9 mouse cellular contexts compared by ENCODE assay signal in genomic region chr5:30886209-30886608, GRCm38 (mm10). TPM values are rescaled to one million over a fixed set of nuclear protein-coding genes. Genes with fewer than 3 reads are reported as not detected.
A peak's percentile ranks its signal among the peaks of the same experiment; 100 is the strongest.
DNase-seq lines count a peak whose midpoint lies in the region; ATAC-seq and TF ChIP-seq lines count a peak whose summit lies in the region.
"Had no signal": no experiment of that assay in that cellular context is flagged by ENCODE, and none has a peak within 500 bp of the region (broad histone marks: within the 10 kb centered on the region; RNA-seq: fewer than 3 reads in every experiment).

No protein-coding gene starts in this region.

- H3K9me3 ChIP-seq in heart, embryonic 11.5 days (replicated peaks; ENCODE audit: control insufficient read depth, low read length), result no peaks in the 10 kb centered on the region
- H3K9me3 ChIP-seq in lung, postnatal 0 days (ENCODE audit: low read length), result no peaks in the 10 kb centered on the region
- H3K9me3 ChIP-seq in intestine, embryonic 16.5 days (ENCODE audit: control insufficient read depth, low read length), result no peaks in the 10 kb centered on the region
- H3K9me3 ChIP-seq in neural tube, embryonic 13.5 days, result no peaks in the 10 kb centered on the region

- no peak overlapping the region for H3K9ac ChIP-seq in heart, embryonic 11.5 days (ENCODE audit: low read depth, low read length)
- no peak overlapping the region for H3K9ac ChIP-seq in lung, postnatal 0 days (replicated peaks; ENCODE audit: low read depth)
- no peak overlapping the region for H3K9ac ChIP-seq in intestine, embryonic 16.5 days (ENCODE audit: low read depth, low read length)
- H3K9ac ChIP-seq in neural tube, embryonic 13.5 days, result no peak overlapping the region

- no peak for TF ChIP-seq POLR2A in lung, adult 2 months (IDR thresholded peaks at IDR 0.05; ENCODE audit: borderline replicate concordance, extremely low read depth, low read depth, low read length)

- no peaks in the 10 kb centered on the region for H3K27me3 ChIP-seq in heart, embryonic 11.5 days (ENCODE audit: control insufficient read depth, insufficient read depth, low read length)
- no peaks in the 10 kb centered on the region for H3K27me3 ChIP-seq in lung, postnatal 0 days (replicated peaks; ENCODE audit: insufficient read depth, low read length)
- no peaks in the 10 kb centered on the region for H3K27me3 ChIP-seq in intestine, embryonic 16.5 days (replicated peaks; ENCODE audit: control insufficient read depth, insufficient read depth, low read length)
- no peaks in the 10 kb centered on the region for H3K27me3 ChIP-seq in neural tube, embryonic 13.5 days

- no peaks in the 10 kb centered on the region; the same call in 1 of the 2 replicates for H3K36me3 ChIP-seq in heart, embryonic 11.5 days (ENCODE audit: control insufficient read depth, insufficient read depth, low read length)
- no peaks in the 10 kb centered on the region for H3K36me3 ChIP-seq in lung, postnatal 0 days (ENCODE audit: insufficient read depth, low read length)
- no peaks in the 10 kb centered on the region for H3K36me3 ChIP-seq in intestine, embryonic 16.5 days (ENCODE audit: control insufficient read depth, insufficient read depth, low read length)
- peaks cover 7% of the 10 kb centered on the region for H3K36me3 ChIP-seq in neural tube, embryonic 13.5 days

- DNase-seq in heart, postnatal 10 days, result no peak
- DNase-seq in lung, postnatal 0 days (ENCODE audit: low spot score), result peak; percentile 25
- no peak for DNase-seq in lung, adult 2 months
- DNase-seq in gastrocnemius, adult 18-20 months (ENCODE audit: low spot score), result no peak
- no peak for DNase-seq in left cerebral cortex, adult 2 months (ENCODE audit: extremely low spot score in 1 of 2, low spot score in 2 of 2)
- DNase-seq: embryo, embryonic 11 days had no signal

- no peak overlapping the region; the same call in 1 of the 2 replicates for H3K4me3 ChIP-seq in heart, embryonic 11.5 days (ENCODE audit: low read depth, low read length)
- no peak overlapping the region for H3K4me3 ChIP-seq in lung, postnatal 0 days (ENCODE audit: low read depth, low read length)
- H3K4me3 ChIP-seq in lung, adult 2 months (replicated peaks; ENCODE audit: extremely low read depth, low read depth, low read length), result no peak overlapping the region
- H3K4me3 ChIP-seq in intestine, embryonic 16.5 days (ENCODE audit: low read length), result no peak overlapping the region
- peak overlapping the region; percentile 84 for H3K4me3 ChIP-seq in neural tube, embryonic 13.5 days
- H3K4me3 ChIP-seq in left cerebral cortex, adult 2 months, result no peak overlapping the region; the same call in 1 of the 2 replicates

- H3K27ac ChIP-seq in heart, embryonic 11.5 days (ENCODE audit: low read depth, low read length), result no peak overlapping the region
- H3K27ac ChIP-seq in lung, postnatal 0 days (ENCODE audit: low read length), result no peak overlapping the region
- no peak overlapping the region for H3K27ac ChIP-seq in intestine, embryonic 16.5 days (ENCODE audit: low read length)
- 0 out of 2 replicates have a peak overlapping the region, but pooled peaks have one; percentile 98 for H3K27ac ChIP-seq in neural tube, embryonic 13.5 days (replicated peaks)
- no peak overlapping the region for H3K27ac ChIP-seq in left cerebral cortex, adult 2 months

- H3K4me2 ChIP-seq in heart, embryonic 11.5 days, result peak overlapping the region; percentile 91
- 0 out of 2 replicates have a peak overlapping the region, but pooled peaks have one; percentile 88 for H3K4me2 ChIP-seq in lung, postnatal 0 days (replicated peaks; ENCODE audit: low read depth, low read length)
- H3K4me2 ChIP-seq in intestine, embryonic 16.5 days (ENCODE audit: low read depth, low read length), result peak overlapping the region; percentile 69; the same call in 1 of the 2 replicates
- peak overlapping the region; percentile 77 for H3K4me2 ChIP-seq in neural tube, embryonic 13.5 days

- intact Hi-C loops in heart, postnatal 10 days (cut with DNase I), result no loop called here
- intact Hi-C loops in left cerebral cortex, adult 2 months (cut with DNase I), result loop anchor here (10.0 kb wide), 1 partner anchor 171 kb away; the partner anchor contains the start of gene Dpysl5

- TF ChIP-seq CTCF in lung, postnatal 0 days (IDR thresholded peaks at IDR 0.05), result no peak
- no peak for TF ChIP-seq CTCF in lung, adult 2 months (IDR thresholded peaks at IDR 0.05; ENCODE audit: insufficient read depth, low read length)
- no peak for TF ChIP-seq CTCF in left cerebral cortex, adult 2 months (IDR thresholded peaks at IDR 0.05)

- WGBS in heart, embryonic 11.5 days (ENCODE audit: insufficient replicate concordance), result 46% methylated on average over 4 of the region's 4 CpGs
- 32% methylated on average over 4 of the region's 4 CpGs for WGBS in lung, postnatal 0 days
- 21% methylated on average over 4 of the region's 4 CpGs for WGBS in lung, adult 2 months
- 45% methylated on average over 4 of the region's 4 CpGs for WGBS in intestine, embryonic 16.5 days
- 56% methylated on average over 4 of the region's 4 CpGs for WGBS in neural tube, embryonic 13.5 days

- peaks cover 10% of the 10 kb centered on the region for H3K4me1 ChIP-seq in heart, embryonic 11.5 days (ENCODE audit: control insufficient read depth, insufficient read depth, low read length)
- H3K4me1 ChIP-seq in lung, postnatal 0 days (ENCODE audit: insufficient read depth, low read depth, low read length), result peaks cover 7% of the 10 kb centered on the region; the same call in 1 of the 2 replicates
- 0 out of 2 replicates have a peak, but pooled peaks cover 2% of the 10 kb centered on the region for H3K4me1 ChIP-seq in lung, adult 2 months (ENCODE audit: control insufficient read depth, insufficient read depth, low read length)
- peaks cover 18% of the 10 kb centered on the region for H3K4me1 ChIP-seq in intestine, embryonic 16.5 days (ENCODE audit: control insufficient read depth, insufficient read depth, low read length)
- H3K4me1 ChIP-seq in neural tube, embryonic 13.5 days (replicated peaks), result peaks cover 25% of the 10 kb centered on the region

- ATAC-seq in heart, embryonic 11.5 days (replicated peaks; ENCODE audit: insufficient number of reproducible peaks, low FRiP score, low TSS enrichment), result no peak
- ATAC-seq in lung, postnatal 0 days, result no peak
- no peak for ATAC-seq in intestine, embryonic 16.5 days
- ATAC-seq in neural tube, embryonic 13.5 days (ENCODE audit: low read depth), result no peak

- no peak for TF ChIP-seq EP300 in lung, postnatal 0 days (IDR thresholded peaks at IDR 0.05)

RNA-seq across cellular contexts. Expression of gene Agbl5, which starts 2.3 kb away (rescaled TPM):
- polyA plus RNA-seq in heart, embryonic 11.5 days (2014; fragmentation: Nextera tagmentation; extraction: Ambion mirVana), result 12.9 and 14.5 TPM in 2 replicates
- 1 to 10 TPM; 9.4 to 9.7 TPM for total RNA-seq in heart, postnatal 10 days (2021)
- 9.9 and 10.2 TPM in 2 replicates for polyA plus RNA-seq in lung, postnatal 0 days (2015; fragmentation: Nextera tagmentation; extraction: Ambion mirVana)
- polyA plus RNA-seq in lung, adult 2 months (2012; rRNA removed), result 19.2 and 20.8 TPM in 2 replicates
- polyA plus RNA-seq in intestine, embryonic 16.5 days (2015; fragmentation: Nextera tagmentation; extraction: Ambion mirVana), result 13.9 and 16.3 TPM in 2 replicates
- polyA plus RNA-seq in neural tube, embryonic 13.5 days (2015; fragmentation: Nextera tagmentation; extraction: Ambion mirVana), result 25.8 and 29.3 TPM in 2 replicates
- 1 to 10 TPM; 2.1 to 3.4 TPM for total RNA-seq in gastrocnemius, adult 18-20 months (2021)
- 10 to 100 TPM; 17.2 to 17.8 TPM for total RNA-seq in left cerebral cortex, adult 2 months (2021)

RNA-seq across cellular contexts. Expression of gene Tmem214, which starts 18.4 kb away (rescaled TPM):
- 47.8 and 48.2 TPM in 2 replicates for polyA plus RNA-seq in heart, embryonic 11.5 days (2014; fragmentation: Nextera tagmentation; extraction: Ambion mirVana)
- 10 to 100 TPM; 48.9 TPM for total RNA-seq in heart, postnatal 10 days (2021)
- polyA plus RNA-seq in lung, postnatal 0 days (2015; fragmentation: Nextera tagmentation; extraction: Ambion mirVana), result 58.2 and 63.8 TPM in 2 replicates
- 85.7 and 86.6 TPM in 2 replicates for polyA plus RNA-seq in lung, adult 2 months (2012; rRNA removed)
- polyA plus RNA-seq in intestine, embryonic 16.5 days (2015; fragmentation: Nextera tagmentation; extraction: Ambion mirVana), result 76.5 and 81.0 TPM in 2 replicates
- polyA plus RNA-seq in neural tube, embryonic 13.5 days (2015; fragmentation: Nextera tagmentation; extraction: Ambion mirVana), result 52.5 and 57.4 TPM in 2 replicates
- total RNA-seq in gastrocnemius, adult 18-20 months (2021), result 10 to 100 TPM; 28.8 to 29.7 TPM
- 10 to 100 TPM; 64.2 to 71.0 TPM for total RNA-seq in left cerebral cortex, adult 2 months (2021)

RNA-seq across cellular contexts. Expression of gene Ost4, which starts 21.4 kb away (rescaled TPM):
- polyA plus RNA-seq in heart, embryonic 11.5 days (2014; fragmentation: Nextera tagmentation; extraction: Ambion mirVana), result 445 and 470 TPM in 2 replicates
- 100 to 1,000 TPM; 162 to 178 TPM for total RNA-seq in heart, postnatal 10 days (2021)
- polyA plus RNA-seq in lung, postnatal 0 days (2015; fragmentation: Nextera tagmentation; extraction: Ambion mirVana), result 340 and 365 TPM in 2 replicates
- polyA plus RNA-seq in lung, adult 2 months (2012; rRNA removed), result 218 and 230 TPM in 2 replicates
- 459 and 477 TPM in 2 replicates for polyA plus RNA-seq in intestine, embryonic 16.5 days (2015; fragmentation: Nextera tagmentation; extraction: Ambion mirVana)
- polyA plus RNA-seq in neural tube, embryonic 13.5 days (2015; fragmentation: Nextera tagmentation; extraction: Ambion mirVana), result 258 and 278 TPM in 2 replicates
- total RNA-seq in gastrocnemius, adult 18-20 months (2021), result 100 to 1,000 TPM; 110 to 114 TPM
- 100 to 1,000 TPM in 1 of 2 experiments, 10 to 100 TPM in 1; 91.9 to 106 TPM for total RNA-seq in left cerebral cortex, adult 2 months (2021)

RNA-seq across cellular contexts. Expression of gene Emilin1, which starts 27.0 kb away (rescaled TPM):
- 90.5 and 123 TPM in 2 replicates for polyA plus RNA-seq in heart, embryonic 11.5 days (2014; fragmentation: Nextera tagmentation; extraction: Ambion mirVana)
- total RNA-seq in heart, postnatal 10 days (2021), result 10 to 100 TPM; 68.4 to 76.3 TPM
- 121 and 135 TPM in 2 replicates for polyA plus RNA-seq in lung, postnatal 0 days (2015; fragmentation: Nextera tagmentation; extraction: Ambion mirVana)
- 89.9 and 107 TPM in 2 replicates for polyA plus RNA-seq in lung, adult 2 months (2012; rRNA removed)
- polyA plus RNA-seq in intestine, embryonic 16.5 days (2015; fragmentation: Nextera tagmentation; extraction: Ambion mirVana), result 173 and 177 TPM in 2 replicates
- 30.7 and 43.9 TPM in 2 replicates for polyA plus RNA-seq in neural tube, embryonic 13.5 days (2015; fragmentation: Nextera tagmentation; extraction: Ambion mirVana)
- total RNA-seq in gastrocnemius, adult 18-20 months (2021), result 1 to 10 TPM; 2.5 to 4.4 TPM
- 1 to 10 TPM; 3.0 to 3.3 TPM for total RNA-seq in left cerebral cortex, adult 2 months (2021)

RNA-seq across cellular contexts. Expression of gene Khk, which starts 35.0 kb away (rescaled TPM):
- 10.1 and 11.3 TPM in 2 replicates for polyA plus RNA-seq in heart, embryonic 11.5 days (2014; fragmentation: Nextera tagmentation; extraction: Ambion mirVana)
- 10 to 100 TPM in 1 of 2 experiments, 1 to 10 TPM in 1; 9.5 to 12.7 TPM for total RNA-seq in heart, postnatal 10 days (2021)
- polyA plus RNA-seq in lung, postnatal 0 days (2015; fragmentation: Nextera tagmentation; extraction: Ambion mirVana), result 43.6 and 48.7 TPM in 2 replicates
- 39.0 and 46.6 TPM in 2 replicates for polyA plus RNA-seq in lung, adult 2 months (2012; rRNA removed)
- 26.9 and 32.5 TPM in 2 replicates for polyA plus RNA-seq in intestine, embryonic 16.5 days (2015; fragmentation: Nextera tagmentation; extraction: Ambion mirVana)
- 11.4 and 11.9 TPM in 2 replicates for polyA plus RNA-seq in neural tube, embryonic 13.5 days (2015; fragmentation: Nextera tagmentation; extraction: Ambion mirVana)
- 10 to 100 TPM; 36.5 to 36.6 TPM for total RNA-seq in gastrocnemius, adult 18-20 months (2021)
- total RNA-seq in left cerebral cortex, adult 2 months (2021), result 10 to 100 TPM; 15.3 to 19.3 TPM
